Mouse (Mus musculus) embryonic fibroblast, embryonic 13.5 days (primary cell): ENCODE results near the gene Pga5.
A peak's percentile ranks its signal among the peaks of the same experiment; 100 is the strongest.

Experiments
- CTCF ChIP-seq: IDR thresholded peaks from 2 replicates; pipeline ENCODE4 v1.5.1; 2011; ENCODE audit warnings: mild to moderate bottlenecking, control low read depth, low read length, moderate library complexity, borderline replicate concordance; ENCODE audit not compliant: insufficient read depth
- POLR2A ChIP-seq: IDR thresholded peaks from 2 replicates; pipeline ENCODE4 v1.6.1; 2011; ENCODE audit warnings: low read depth, mild to moderate bottlenecking, control low read depth, low read length, moderate library complexity

DNA sequence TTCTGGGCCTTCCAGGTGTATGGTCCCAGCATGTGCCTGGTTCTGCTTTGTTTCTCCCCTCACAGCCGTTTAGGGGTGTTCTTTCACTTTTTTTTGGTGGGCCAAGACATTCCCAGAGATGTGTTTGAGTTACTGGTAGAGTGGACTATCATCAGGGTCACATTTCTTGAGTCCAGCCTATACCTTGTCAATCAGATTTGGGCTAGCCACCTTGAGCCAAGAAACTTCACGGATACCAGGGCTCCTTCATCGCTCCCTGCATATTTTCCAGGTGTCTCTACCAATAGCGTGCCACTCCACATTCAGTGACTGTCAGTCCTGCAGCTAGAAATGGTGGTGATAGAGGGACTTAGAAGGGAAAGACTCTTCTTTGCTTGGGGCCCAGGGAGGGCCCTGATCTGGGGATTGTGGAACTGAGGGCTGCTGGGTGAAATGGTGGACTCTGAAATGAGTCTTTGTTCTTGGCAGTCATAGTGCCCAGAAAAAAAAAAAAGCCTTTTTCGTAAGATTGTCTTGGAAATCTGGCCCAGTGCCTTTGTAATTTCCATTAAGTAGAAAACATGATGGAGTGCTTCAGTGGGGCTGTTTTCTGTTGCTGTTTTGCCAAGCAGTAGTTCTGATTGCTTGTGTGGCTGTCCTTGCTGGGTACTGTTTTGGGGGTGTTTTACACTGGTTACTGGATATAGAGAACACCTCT is 11.7 kb upstream of the Pga5 start:
- 0 out of 2 replicates have a peak, but pooled peaks have one; percentile 12 for TF ChIP-seq POLR2A
- no peak for TF ChIP-seq CTCF
